Mouse (Mus musculus) right cerebral cortex, postnatal 14 days (tissue): ENCODE data around the gene Ikzf2.

Experiments used
- DNase-seq: peaks from one replicate; pipeline ENCODE4 v3.0.0; 2022

Ikzf2 gene

DNA sequence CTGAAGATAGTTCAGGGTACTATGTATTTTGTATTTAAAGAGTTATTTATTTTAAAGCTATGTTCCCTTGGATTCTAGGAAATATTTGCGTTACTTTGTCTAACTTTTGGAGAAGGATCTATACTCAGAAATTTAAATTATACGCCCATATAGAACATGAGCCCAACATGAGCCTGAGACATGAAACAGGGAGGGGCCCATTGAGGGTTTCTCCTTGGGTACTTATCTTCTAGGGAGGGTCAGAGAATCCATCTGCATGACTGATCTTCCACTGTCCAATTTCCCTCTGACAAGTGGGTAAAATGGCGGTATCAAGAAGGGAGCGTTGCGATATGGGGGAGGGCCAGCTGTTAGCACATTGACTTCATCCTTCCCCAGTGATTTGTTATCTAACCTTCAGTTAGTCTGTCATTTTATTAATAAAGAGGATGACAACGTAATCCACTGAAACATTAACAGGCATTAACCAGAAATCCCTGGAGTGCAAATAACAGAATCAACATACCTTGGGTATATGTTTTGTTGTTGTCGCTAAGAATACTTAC, 180.4 kb downstream of the Ikzf2 start:
- DNase-seq = no peak

DNA sequence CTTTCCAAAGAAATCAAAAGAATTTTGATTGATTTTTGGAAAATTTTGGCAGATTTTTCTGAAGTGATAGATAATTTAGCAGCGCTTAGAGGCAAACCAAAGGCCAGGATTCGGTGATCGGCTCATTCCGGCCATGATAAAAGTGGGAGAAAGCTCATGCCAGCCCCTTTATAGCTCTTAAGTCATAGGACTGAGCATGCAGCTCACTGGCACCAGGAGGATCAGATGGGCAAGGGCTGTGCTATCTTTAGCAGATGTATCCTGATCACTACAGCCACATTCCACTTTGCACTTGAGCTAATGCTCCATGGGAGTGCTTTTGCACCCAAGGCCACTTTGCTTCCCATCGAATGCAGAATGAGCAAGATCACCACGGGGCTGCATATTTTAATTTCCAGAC, 181.0 kb downstream of the Ikzf2 start:
- DNase-seq = no peak

DNA sequence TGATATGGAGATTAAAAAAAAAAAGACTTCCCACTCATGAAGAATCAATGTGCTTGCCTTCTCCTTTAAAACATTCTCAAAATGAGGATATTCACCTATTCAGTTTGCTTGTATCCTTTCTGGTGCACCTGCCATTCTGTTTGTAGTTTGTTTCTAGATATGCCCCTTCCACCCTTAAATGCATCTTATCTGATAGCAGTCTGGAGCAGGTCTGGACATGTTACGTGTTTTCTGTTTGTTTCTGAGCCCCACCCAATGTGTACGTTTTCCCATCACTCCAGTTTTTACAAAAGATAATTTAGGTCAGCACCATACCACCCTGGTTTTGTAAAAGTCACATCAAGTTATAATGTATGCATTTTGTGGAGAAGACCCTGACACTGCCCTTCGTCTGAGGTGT, 186.7 kb downstream of the Ikzf2 start:
- no peak for DNase-seq

DNA sequence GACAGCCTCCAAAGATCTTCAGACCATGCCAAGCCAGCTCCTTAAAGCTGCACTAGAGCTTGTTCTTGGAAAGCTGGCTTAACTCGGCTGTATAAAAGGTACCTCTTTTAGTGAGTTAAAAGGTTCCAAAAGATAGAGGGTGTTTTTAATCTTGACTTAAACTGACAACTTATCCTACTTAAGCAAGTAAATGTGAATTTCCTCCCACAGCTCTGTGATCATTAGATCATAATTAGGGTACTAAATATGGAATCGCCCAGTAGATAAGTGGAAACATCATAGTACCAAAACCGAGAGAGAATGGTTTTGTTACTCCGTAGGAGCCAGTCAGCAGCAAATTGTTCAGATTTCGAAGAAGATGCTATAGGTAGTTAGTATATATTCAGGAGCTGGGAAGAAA, 187.4 kb downstream of the Ikzf2 start:
- no peak for DNase-seq

DNA sequence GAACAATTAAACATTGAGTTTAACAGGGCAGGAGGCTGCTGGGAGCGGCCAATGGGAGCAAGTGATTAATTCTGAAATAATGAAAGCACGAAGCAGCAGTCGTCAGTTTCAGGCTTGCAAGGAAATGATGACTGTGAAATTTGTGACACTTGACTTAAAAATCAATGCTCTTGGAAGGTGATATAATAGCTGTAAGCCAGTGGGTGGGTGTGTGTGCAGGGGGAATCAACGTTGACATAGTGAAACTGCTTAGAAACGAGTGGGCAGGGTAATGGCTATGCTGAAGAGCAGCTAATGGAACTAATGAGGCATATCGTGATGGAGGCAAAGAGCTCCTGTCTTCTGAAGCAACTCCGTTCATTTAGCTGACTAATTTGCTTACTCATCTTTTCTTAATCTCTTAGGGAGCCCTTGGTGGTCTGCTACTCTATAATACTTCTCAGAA, 188.2 kb downstream of the Ikzf2 start:
- no peak for DNase-seq

DNA sequence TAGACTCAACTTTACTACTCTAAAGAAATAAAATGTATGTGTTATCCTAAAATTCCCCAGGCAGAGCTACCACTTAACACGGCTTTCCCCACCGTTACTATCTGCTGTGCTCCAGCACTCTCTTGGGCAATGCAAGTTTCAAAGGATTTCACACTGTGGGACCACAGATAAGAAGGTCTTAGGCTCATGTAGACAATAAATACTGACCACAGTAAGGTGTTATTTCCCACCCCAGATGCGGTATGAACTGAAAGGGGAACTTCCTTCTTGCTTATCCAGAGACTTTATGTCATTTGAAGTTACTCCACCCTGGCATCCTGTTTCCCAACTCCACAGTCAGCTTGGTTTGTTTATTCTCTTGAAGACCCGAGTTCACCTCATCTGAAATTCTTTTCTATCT, 191.0 kb downstream of the Ikzf2 start:
- DNase-seq = no peak

DNA sequence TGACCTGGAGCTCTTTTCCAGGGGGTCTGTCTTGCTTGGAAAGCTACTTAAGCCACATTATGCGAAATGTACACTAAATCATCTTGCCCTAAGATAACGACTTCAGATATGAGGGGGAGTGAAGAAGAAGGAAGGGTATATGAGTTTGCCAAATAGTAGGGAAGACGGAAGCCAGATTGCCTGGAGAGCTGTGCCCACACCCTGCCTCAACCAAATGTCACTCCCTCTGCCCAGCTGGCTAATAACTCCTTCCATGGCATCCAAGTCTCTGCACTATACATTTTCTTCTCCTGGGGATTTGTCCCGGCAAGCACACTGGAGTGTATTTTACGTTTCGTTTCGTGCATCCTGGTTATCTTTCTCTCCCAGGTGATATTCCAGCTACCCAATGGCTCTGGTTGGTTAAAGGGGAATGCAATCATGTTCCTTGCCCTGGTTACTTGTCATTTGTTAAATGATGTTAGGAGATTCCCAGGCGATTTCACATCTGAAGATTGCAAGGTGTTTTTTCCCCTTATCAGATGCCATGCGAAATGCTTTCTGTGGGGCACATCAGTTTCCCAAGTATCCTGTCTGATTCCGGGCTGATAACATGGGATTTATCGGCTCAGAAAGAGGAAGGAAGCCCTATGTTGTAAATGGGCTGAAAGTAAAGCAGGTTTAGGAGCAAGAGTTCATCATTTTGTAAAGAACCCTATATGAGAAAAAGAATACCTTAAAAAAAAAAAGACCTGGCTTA, 193.6 kb downstream of the Ikzf2 start:
- DNase-seq = no peak

DNA sequence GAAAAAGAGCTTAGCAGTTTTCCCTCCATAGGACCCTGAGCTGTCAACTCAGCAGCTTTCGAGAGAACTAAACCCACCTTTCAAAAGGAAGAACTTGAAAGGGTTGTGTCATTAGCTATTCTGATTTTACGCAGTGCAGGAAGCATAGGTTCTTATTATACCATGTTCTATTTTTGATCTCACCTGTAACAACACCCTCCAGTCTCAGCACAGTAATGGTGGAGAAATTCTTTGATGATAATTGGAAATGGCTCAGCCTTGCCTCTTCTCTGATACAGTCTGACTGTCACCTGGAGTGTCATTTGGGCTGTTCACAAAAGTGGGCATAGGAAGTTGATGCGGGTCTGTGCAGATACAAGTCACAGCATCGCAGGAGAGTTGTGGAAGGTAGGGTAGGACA, 195.0 kb downstream of the Ikzf2 start:
- DNase-seq = no peak

DNA sequence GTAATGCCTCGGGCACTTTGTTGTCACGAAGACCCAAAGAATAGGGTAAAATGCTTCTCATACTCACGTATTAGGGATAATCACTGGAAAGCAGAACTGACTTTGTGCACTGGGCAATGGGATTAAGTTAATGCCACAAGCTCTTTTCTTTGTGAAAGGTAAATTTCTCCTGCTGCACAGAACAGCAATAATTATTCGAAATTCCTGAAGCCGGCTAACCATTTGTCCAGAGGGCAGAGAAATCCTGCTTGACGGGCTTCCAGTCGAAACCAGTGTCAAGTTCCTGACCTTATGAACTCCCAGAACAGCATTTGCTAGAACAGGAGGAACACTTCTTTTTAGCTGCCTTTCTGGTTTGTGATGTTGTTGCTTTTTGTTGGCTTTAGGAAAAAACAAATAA, 198.0 kb downstream of the Ikzf2 start:
- DNase-seq = no peak

DNA sequence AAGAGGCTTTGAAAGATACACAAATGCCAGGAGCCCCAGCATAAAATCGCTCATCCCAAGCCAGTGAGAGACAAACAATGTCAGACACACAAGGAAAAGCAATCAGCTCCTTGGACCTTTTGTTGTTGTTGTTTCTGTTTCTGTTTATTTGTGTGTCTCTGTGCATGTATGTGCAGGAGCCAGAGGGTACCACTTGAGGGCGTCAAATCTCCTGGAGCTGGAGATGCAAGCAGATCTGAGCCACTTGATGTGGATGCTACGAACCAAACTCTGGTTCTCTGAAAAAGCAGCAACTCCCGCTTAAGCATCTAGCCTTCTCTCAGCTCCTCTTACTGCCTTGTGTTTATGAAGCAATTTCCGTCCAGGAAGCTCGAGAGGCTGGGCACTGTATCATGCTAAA, 198.4 kb downstream of the Ikzf2 start:
- no peak for DNase-seq
